Mouse (Mus musculus) limb, embryonic 12.5 days (tissue): ENCODE measurements at regions not wholly inside any gene's neighbourhood (a gene's known extent, or its start where the extent isn't known, plus 50 kb on each side); places are given as distances from the start of the nearest gene placed in this dataset.

Experiments used
- ATAC-seq: fragments of 200-750 bp; cut with Nextera tagmentation; 2 replicates; pipeline ENCODE4 v1.8.0; 2017; ENCODE audit warnings: low read depth, moderate TSS enrichment; ENCODE audit not compliant: insufficient number of reproducible peaks, insufficient read depth, low FRiP score, low TSS enrichment
- H3K27ac ChIP-seq: fragments of 300-500 bp; sonication (generic); 2 replicates; pipeline ENCODE4 v1.5.1; 2016; ENCODE audit warnings: mild to moderate bottlenecking, moderate library complexity
- H3K27me3 ChIP-seq: fragments of 300-500 bp; sonication (generic); 2 replicates; pipeline ENCODE4 v1.6.1; 2016; ENCODE audit warnings: mild to moderate bottlenecking, moderate library complexity
- H3K36me3 ChIP-seq: fragments of 300-500 bp; sonication (generic); 2 replicates; pipeline ENCODE4 v1.6.1; 2016; ENCODE audit warnings: mild to moderate bottlenecking, moderate library complexity
- H3K4me1 ChIP-seq: fragments of 300-500 bp; sonication (generic); replicated peaks from 2 replicates; pipeline ENCODE4 v1.6.1; 2016
- H3K4me2 ChIP-seq: fragments of 300-500 bp; sonication (generic); 2 replicates; pipeline ENCODE4 v1.6.1; 2016; ENCODE audit warnings: mild to moderate bottlenecking, moderate library complexity
- H3K4me3 ChIP-seq: fragments of 300-500 bp; sonication (generic); replicated peaks from 2 replicates; pipeline ENCODE4 v1.5.1; 2016; ENCODE audit warnings: mild to moderate bottlenecking
- H3K9ac ChIP-seq: fragments of 300-500 bp; sonication (generic); replicated peaks from 2 replicates; pipeline ENCODE4 v1.6.1; 2016; ENCODE audit warnings: mild to moderate bottlenecking, moderate library complexity
- H3K9me3 ChIP-seq: fragments of 300-500 bp; sonication (generic); 2 replicates; pipeline ENCODE4 v1.6.1; 2016; ENCODE audit warnings: mild to moderate bottlenecking, moderate library complexity
- WGBS: fragments of 180-500 bp; shearing (Covaris S2); methylation state at CpG from one replicate; pipeline ENCODE4 v1.1.7; 2016; 5-methylcytosine and 5-hydroxymethylcytosine counted together

GRCm38 (mm10) chr12:26067866-26068684 lies 347.0 kb downstream of the Rnf144a start:
- peak overlapping the region; percentile 27; the same call in 1 of the 2 replicates for H3K9ac ChIP-seq
- peaks cover 34% of the 10 kb centered on the region for H3K27me3 ChIP-seq
- H3K4me3 ChIP-seq, result peak overlapping the region; percentile 21
- no peaks in the 10 kb centered on the region for H3K36me3 ChIP-seq
- H3K4me2 ChIP-seq, result peak overlapping the region; percentile 55
- peaks cover 10% of the 10 kb centered on the region for H3K4me1 ChIP-seq
- no peak overlapping the region for H3K27ac ChIP-seq
- H3K9me3 ChIP-seq, result no peaks in the 10 kb centered on the region
- WGBS, result 7% methylated on average over 24 of the region's 24 CpGs
- peak; percentile 37; the same call in 1 of the 2 replicates for ATAC-seq

- H3K4me3 ChIP-seq, result no peak overlapping the region
- H3K27me3 ChIP-seq, result no peaks in the 10 kb centered on the region
- H3K9ac ChIP-seq, result no peak overlapping the region
- no peaks in the 10 kb centered on the region for H3K36me3 ChIP-seq
- 57% methylated on average over 3 of the region's 3 CpGs for WGBS
- no peak overlapping the region for H3K27ac ChIP-seq
- H3K4me2 ChIP-seq, result no peak overlapping the region
- H3K4me1 ChIP-seq, result no peaks in the 10 kb centered on the region
- H3K9me3 ChIP-seq, result no peaks in the 10 kb centered on the region
- no peak for ATAC-seq
These were observed 354.7 kb downstream of the Rnf144a start for GRCm38 (mm10) chr12:26060378-26060777.

- Histone ChIP-seq H3K27ac (no peak overlapping the region), H3K36me3 (no peaks in the 10 kb centered on the region), H3K4me2 (no peak overlapping the region), H3K27me3 (no peaks in the 10 kb centered on the region), H3K9ac (no peak overlapping the region), H3K4me1 (no peaks in the 10 kb centered on the region), H3K9me3 (no peaks in the 10 kb centered on the region), H3K4me3 (no peak overlapping the region)
- ATAC-seq, result no peak
- WGBS, result 85% methylated on average over 4 of the region's 4 CpGs
These were observed 356.0 kb downstream of the Rnf144a start for GRCm38 (mm10) chr12:26059090-26059489.

GRCm38 (mm10) chr12:26057491-26058054 lies 357.5 kb downstream of the Rnf144a start:
- no peak overlapping the region for H3K27ac ChIP-seq
- H3K36me3 ChIP-seq, result no peaks in the 10 kb centered on the region
- no peaks in the 10 kb centered on the region for H3K4me1 ChIP-seq
- H3K9ac ChIP-seq, result no peak overlapping the region
- H3K4me2 ChIP-seq, result no peak overlapping the region
- ATAC-seq, result no peak
- 77% methylated on average over 9 of the region's 9 CpGs for WGBS
- H3K9me3 ChIP-seq, result no peaks in the 10 kb centered on the region
- H3K27me3 ChIP-seq, result no peaks in the 10 kb centered on the region
- H3K4me3 ChIP-seq, result no peak overlapping the region

- Histone ChIP-seq H3K4me3 (no peak overlapping the region), H3K9ac (no peak overlapping the region)
- WGBS, result 81% methylated on average over 6 of the region's 6 CpGs
These were observed 368.1 kb downstream of the Rnf144a start for GRCm38 (mm10) chr12:26046991-26047390.

GRCm38 (mm10) chr12:26045321-26045720 lies 369.7 kb downstream of the Rnf144a start:
- Histone ChIP-seq H3K4me3 (no peak overlapping the region), H3K4me2 (no peak overlapping the region), H3K4me1 (no peaks in the 10 kb centered on the region), H3K27ac (no peak overlapping the region), H3K9me3 (no peaks in the 10 kb centered on the region; the same call in 1 of the 2 replicates), H3K27me3 (no peaks in the 10 kb centered on the region), H3K9ac (no peak overlapping the region), H3K36me3 (no peaks in the 10 kb centered on the region)
- ATAC-seq, result no peak
- 83% methylated on average over 1 of the region's 1 CpGs for WGBS

More at GRCm38 (mm10) chr12:26046991-26047390, 368.1 kb downstream of the Rnf144a start:
- H3K4me2 ChIP-seq, result no peak overlapping the region
- H3K27ac ChIP-seq, result no peak overlapping the region
- H3K36me3 ChIP-seq, result no peaks in the 10 kb centered on the region
- H3K27me3 ChIP-seq, result no peaks in the 10 kb centered on the region
- no peaks in the 10 kb centered on the region; the same call in 1 of the 2 replicates for H3K9me3 ChIP-seq
- H3K4me1 ChIP-seq, result no peaks in the 10 kb centered on the region
- ATAC-seq, result no peak

- ATAC-seq, result no peak
- Histone ChIP-seq H3K36me3 (no peaks in the 10 kb centered on the region), H3K4me2 (no peak overlapping the region), H3K27ac (no peak overlapping the region), H3K9ac (no peak overlapping the region), H3K4me1 (0 out of 2 replicates have a peak, but pooled peaks cover 11% of the 10 kb centered on the region), H3K27me3 (no peaks in the 10 kb centered on the region), H3K9me3 (no peaks in the 10 kb centered on the region), H3K4me3 (no peak overlapping the region)
- WGBS, result 84% methylated on average over 5 of the region's 5 CpGs
These were observed 402.1 kb downstream of the Rnf144a start for GRCm38 (mm10) chr12:26012951-26013350.

- Histone ChIP-seq H3K36me3 (no peaks in the 10 kb centered on the region), H3K9me3 (no peaks in the 10 kb centered on the region), H3K27ac (no peak overlapping the region), H3K4me1 (no peaks in the 10 kb centered on the region), H3K27me3 (no peaks in the 10 kb centered on the region), H3K9ac (no peak overlapping the region), H3K4me2 (no peak overlapping the region), H3K4me3 (no peak overlapping the region)
- no peak for ATAC-seq
- WGBS, result 81% methylated on average over 4 of the region's 4 CpGs
These were observed 421.0 kb downstream of the Rnf144a start for GRCm38 (mm10) chr12:25994063-25994462.

GRCm38 (mm10) chr12:25991801-25992525 lies 423.1 kb downstream of the Rnf144a start:
- WGBS, result 84% methylated on average over 6 of the region's 6 CpGs
- Histone ChIP-seq H3K4me3 (no peak overlapping the region), H3K36me3 (no peaks in the 10 kb centered on the region)

GRCm38 (mm10) chr12:25982545-25982944 lies 432.5 kb downstream of the Rnf144a start:
- no peaks in the 10 kb centered on the region for H3K36me3 ChIP-seq
- H3K9me3 ChIP-seq, result no peaks in the 10 kb centered on the region
- ATAC-seq, result no peak
- no peaks in the 10 kb centered on the region for H3K27me3 ChIP-seq
- H3K9ac ChIP-seq, result no peak overlapping the region
- H3K4me3 ChIP-seq, result no peak overlapping the region
- H3K4me1 ChIP-seq, result no peaks in the 10 kb centered on the region
- H3K27ac ChIP-seq, result no peak overlapping the region
- WGBS, result 96% methylated on average over 4 of the region's 4 CpGs
- H3K4me2 ChIP-seq, result no peak overlapping the region

More at GRCm38 (mm10) chr12:25991801-25992525, 423.1 kb downstream of the Rnf144a start:
- no peak overlapping the region for H3K27ac ChIP-seq
- no peaks in the 10 kb centered on the region for H3K4me1 ChIP-seq
- H3K9me3 ChIP-seq, result no peaks in the 10 kb centered on the region; the same call in 1 of the 2 replicates
- H3K4me2 ChIP-seq, result no peak overlapping the region
- ATAC-seq, result no peak
- no peaks in the 10 kb centered on the region for H3K27me3 ChIP-seq
- H3K9ac ChIP-seq, result no peak overlapping the region

GRCm38 (mm10) chr12:25978335-25978734 lies 436.7 kb downstream of the Rnf144a start:
- ATAC-seq, result no peak
- H3K9me3 ChIP-seq, result no peaks in the 10 kb centered on the region
- 48% methylated on average over 5 of the region's 5 CpGs for WGBS
- H3K27ac ChIP-seq, result no peak overlapping the region
- no peak overlapping the region for H3K4me2 ChIP-seq
- peaks cover 4% of the 10 kb centered on the region; the same call in 1 of the 2 replicates for H3K4me1 ChIP-seq
- H3K4me3 ChIP-seq, result no peak overlapping the region
- no peaks in the 10 kb centered on the region for H3K36me3 ChIP-seq
- H3K27me3 ChIP-seq, result no peaks in the 10 kb centered on the region
- H3K9ac ChIP-seq, result no peak overlapping the region
